Mouse (Mus musculus) spleen, postnatal 4 days (tissue): ENCODE measurements at regions not wholly inside any gene's neighbourhood (a gene's known extent, or its start where the extent isn't known, plus 50 kb on each side); places are given as distances from the start of the nearest gene placed in this dataset.

ENCODE experiments used
- DNase-seq, 2 experiments: peaks; one replicate each; pipeline ENCODE4 v3.0.0; 2022; ENCODE audit warnings: low spot score in 2 of 2

DNA sequence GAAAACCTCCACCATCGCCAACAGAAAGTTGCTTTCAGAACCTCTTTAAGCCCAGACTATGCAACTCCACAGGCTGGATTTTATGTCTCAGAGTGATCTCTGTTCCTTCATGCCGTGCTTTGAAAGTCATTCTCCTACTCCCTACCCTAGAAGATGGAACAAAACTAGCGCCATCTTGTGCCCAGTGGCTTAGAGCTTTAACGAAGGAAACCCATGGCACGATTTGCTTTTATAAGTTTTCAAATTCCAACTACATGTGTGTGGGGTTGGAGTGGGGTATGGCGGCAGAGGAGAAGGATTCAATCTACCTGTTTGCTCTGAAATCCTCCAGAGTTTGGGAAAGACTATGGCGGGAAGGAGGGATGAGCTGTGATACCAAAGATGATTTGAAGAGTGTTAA is 118.7 kb upstream of the Tmem45b start:
- DNase-seq: no peak

DNA sequence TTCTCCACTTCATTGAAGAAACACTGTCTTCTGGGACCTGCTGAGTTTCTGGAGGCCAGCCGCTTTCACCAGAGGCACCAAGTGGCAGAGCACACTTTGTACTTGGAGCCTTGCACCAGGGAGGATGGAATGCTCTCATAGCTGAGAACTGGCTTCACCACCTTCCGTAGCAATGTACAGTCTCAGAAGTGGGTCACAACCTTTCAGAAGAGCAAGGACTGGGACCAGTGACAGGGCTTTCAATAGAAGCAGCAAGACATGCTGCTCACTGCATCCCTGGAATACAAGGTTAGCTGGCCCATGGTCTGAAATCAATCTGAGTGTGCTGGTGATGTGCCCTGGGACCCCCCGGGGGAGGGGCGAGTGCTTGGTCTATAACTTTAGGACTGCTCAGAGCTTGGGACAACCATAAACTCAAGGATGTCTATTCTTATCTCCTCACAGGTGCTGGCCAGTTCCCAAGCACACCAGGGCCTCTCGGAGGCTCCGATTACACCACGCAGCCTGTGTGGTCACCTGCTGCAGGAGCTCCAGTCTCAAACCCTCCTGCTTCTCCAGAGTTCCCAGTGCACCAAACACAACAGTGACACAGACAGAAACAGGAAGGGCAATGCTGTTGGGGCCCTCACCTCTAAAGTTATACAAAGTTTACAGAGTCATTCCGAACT is 114.4 kb upstream of the Tmem45b start:
- no peak for DNase-seq

DNA sequence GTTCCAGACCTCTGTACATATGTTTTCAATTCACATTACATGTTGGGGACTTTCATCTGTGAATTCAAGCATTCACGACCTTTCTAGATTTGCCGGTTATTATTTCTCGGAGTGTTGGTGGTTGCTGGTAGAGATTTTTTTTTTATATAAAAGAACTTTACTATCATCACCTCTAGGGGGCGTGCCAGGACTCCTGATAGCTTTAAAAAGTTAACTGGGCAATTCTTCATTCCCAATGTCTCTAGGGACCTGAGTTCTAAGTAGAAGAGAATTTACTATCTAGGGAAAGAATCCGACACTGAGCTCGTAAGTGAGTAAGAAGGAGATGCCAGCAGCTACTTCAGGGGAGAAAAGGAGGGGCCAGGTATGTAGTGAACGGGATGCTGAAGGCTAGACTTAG is 112.8 kb upstream of the Tmem45b start:
- no peak for DNase-seq

DNA sequence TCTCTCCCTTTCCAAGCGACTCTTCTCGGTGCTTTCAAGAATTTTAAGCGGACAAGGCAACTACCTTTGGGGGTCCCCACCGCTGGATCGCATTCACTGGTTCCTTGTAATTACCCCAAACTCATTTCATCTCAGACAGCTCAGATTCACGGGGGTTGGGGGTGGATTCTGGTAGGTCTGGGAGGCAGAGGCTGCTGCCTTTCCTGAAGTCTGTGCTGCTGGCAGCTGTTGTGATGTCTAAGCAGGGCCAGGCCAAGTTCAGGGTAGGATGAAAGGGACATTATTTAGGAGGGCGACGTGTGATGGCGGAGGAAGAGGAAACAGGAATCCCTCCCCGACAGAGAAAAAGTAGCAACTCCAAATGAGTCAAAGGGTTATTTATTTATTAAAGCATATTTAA is 102.8 kb upstream of the Tmem45b start:
- DNase-seq: no peak

DNA sequence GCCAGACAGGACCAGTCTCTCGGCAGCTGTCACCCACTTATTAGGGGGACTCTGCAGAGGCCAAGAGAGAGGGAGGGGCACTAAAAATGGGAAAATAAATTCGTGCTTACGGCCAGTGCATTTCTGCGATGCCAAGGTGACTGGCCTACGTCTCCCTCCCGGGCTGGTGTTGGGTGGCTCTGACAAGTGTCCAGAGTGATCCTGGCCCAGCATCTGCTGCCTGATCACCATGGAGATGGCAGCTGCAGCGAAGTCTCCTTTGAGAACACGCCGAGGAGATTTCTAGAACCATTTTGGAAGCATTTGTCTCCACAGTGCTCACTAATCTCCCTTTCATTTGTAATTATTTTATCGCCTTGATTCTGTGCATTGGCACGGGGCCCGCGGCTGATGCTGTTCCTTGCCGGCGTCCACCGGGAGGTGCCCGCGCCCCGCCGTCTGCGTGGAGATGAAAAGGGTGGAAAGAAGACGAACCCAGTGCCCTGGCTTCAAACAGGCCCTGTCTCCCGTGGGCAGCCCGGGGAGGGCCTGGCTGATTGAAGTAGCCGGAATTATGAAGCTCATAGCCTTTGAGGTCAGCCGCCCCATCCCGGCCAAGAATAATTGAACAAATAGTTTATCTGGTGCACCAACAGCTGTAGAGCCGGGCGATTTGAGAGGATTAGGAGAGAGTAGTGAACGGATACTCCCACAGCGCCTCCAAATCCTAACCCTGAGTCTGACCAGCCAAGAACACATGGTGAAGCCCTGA is 102.2 kb upstream of the Tmem45b start:
- peak in 1 of 2 experiments; percentile 55 for DNase-seq

DNA sequence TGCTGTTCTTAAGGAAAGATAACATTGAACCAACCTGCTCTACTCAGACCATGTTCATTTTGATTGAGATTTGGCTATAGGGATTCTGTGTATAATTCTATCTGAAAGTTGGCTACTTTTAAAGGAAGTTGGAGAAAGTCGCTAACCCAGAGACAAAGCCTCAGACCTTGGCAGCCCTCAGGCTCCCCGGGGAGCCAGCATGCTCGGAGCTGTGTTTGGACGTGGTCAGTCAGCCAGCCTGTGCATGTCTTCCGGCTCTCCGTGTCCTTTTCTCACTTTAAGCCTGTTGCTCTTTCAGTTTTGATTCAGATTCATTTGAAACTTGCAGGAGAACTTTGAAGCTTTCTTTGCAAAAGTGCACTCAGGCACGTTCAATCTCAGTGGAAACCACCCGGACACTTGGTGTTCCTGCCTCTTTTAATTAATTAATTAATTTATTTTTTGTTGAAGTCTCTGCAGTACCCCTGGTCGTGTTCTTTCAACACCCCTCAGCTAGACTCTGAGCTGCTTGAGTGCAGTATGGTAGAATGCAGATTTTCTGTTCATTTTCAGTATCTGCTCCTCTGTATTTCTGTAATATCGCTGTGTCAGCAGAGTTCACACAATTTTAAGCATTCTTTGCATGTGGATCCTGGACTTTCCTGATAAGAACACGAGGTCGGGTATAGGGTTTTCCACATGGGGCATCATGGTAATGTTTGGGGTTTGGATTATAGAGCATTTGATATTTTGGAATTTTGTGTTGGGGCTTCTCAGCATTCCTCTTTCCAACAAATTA is 100.9 kb upstream of the Tmem45b start:
- peak in 1 of 2 experiments; percentile 29 for DNase-seq

DNA sequence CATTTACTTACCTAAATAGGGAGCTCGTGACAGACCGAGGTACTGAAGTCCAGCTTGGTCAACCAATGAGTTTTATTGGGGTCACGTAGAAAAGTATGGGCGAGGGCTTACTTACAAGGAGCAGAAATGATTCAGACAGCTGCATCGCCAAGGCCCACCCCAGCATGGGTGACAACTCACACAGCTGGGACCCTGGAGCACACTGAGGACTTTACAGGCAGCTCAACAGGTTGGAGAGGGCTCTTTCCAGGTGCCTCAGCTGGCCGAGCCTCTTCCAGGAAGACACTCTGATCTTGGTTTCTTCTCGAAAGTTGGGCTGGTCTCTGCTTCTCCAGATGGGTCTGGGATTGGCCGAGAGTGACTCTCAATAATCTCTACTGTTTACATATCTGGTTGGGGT is 99.3 kb upstream of the Tmem45b start:
- peak in 1 of 2 experiments; percentile 34 for DNase-seq

DNA sequence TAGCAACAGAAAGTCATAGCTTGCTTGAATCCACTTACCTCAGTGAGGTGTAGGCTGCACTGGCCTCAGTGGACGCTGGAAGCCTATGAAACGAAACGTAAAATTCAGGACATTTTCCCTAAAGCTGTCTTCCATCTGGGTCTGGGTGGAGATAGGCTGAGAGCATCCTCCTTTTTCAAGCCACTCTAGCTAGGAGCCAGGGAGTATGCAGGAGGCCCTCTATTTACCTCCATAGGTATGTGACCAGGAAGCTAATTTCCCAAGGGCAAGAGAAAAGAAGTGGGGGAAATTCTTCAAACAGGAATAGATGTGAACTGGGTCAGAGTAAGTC is 95.9 kb upstream of the Tmem45b start:
- DNase-seq: no peak

DNA sequence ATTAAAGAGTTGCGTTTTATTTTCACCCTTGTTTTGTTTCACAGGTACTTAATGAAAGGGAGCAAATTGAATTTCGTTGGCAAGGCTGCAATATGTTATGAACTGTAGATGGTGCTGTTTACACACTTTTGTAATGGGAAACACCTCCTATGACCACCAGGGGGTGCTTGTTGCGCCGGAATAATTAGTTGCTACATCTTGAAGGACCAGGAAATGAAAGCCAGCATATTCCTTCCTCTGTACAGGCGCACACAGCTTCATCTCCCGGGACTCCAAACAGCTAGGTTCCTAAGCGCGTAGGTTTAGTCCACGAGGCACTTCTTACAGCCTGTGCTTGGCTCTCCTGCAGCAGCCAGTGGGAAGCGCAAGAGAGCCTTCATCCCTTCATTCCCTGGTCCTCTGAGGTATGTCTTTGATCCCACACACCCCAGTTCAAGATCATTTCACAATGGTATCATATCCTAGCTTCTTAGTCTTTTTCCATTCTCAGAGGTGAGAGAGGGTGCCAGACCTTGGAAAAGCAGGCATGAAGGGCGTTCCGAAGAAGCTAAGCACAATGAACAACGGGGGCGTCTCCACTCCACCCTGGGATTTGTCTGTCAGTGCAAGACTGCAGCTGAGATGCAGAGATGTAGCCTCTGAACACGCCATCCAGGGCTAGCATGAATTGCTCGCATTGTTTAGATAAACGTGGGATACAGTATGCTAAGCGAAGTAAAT is 95.4 kb upstream of the Tmem45b start:
- peak; percentile 41 to 71 for DNase-seq

DNA sequence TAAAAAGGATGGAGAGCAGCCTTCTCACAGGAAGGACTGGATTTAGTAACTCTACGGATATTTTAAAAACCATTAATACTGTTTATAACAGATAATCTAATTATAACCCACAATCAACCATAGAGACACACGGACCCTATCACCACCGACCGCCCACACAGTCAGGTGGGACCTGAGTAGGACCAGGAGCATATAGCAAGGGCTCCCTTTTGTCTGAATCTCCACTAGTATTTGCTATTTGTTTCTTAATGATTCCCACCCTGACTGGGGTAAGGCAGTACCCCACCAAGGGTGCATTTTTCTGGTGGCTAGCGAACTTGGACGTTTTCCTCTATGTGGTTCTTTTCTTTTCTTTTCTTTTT is 79.4 kb upstream of the Tmem45b start:
- DNase-seq: no peak

DNA sequence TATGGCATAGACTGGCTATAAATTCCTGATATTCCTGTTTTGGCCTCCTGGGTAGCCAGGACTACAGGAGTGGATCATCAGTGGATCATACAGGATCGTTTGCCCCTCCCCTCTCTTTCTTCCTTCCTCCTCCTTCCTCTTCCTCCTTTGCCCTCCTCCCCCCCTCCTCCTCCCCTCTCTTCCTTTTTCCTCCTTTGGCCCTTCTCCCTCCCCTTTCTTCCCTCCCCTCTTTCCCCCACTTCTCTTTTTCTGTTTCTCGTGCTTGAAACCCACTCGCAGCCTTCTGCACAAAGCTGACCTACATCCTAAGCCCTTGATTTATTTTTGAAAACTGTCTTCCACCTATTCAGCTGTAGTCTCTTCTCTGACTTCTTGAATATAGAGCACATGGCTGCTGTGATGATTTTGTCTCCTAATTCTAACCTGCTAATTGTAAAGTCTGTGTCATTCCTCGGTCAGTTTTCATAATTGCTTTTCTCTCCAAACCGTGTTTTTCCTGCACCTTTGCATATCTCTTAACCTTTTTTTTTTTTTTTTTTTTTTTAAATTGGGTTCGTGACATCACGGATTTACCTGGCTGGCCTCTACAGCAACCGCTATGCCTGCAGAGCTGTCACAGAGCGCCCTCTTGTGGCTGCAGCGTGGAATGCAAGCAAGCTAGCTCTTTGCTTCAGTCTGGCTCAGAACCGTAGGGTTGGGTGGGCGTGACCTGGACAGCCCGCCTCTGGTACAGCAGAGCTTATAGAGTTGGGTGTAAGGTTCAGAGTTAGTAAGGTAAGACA is 78.8 kb upstream of the Tmem45b start:
- DNase-seq: peak; percentile 70 to 89

DNA sequence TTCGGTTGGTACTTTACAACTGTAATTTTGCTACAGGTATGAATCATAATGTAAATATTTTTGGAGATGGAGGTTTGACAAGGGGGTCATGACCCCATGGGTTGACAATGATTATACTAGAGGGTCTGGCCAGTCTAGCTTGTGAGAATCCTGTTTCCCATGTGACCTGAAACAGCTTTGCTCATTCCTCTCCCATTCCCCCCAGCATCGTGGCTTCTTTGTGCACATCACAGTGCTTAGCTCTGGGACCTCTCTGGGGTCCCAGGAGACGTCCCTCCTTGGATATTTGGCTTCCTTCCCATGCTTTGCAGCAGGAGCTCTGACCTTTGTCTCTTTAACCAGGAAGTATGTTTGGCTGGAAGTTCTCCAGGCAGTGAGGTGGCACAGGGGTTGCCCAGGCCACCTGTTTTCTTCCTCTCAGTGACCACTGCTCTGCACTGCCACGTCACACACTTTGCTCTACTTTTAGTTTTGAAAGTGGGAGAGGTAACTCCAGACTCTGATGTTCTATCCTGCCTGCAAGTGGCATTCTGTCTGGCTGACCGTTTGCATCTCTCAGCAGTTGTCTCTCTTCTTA is 77.4 kb upstream of the Tmem45b start:
- DNase-seq: no peak

DNA sequence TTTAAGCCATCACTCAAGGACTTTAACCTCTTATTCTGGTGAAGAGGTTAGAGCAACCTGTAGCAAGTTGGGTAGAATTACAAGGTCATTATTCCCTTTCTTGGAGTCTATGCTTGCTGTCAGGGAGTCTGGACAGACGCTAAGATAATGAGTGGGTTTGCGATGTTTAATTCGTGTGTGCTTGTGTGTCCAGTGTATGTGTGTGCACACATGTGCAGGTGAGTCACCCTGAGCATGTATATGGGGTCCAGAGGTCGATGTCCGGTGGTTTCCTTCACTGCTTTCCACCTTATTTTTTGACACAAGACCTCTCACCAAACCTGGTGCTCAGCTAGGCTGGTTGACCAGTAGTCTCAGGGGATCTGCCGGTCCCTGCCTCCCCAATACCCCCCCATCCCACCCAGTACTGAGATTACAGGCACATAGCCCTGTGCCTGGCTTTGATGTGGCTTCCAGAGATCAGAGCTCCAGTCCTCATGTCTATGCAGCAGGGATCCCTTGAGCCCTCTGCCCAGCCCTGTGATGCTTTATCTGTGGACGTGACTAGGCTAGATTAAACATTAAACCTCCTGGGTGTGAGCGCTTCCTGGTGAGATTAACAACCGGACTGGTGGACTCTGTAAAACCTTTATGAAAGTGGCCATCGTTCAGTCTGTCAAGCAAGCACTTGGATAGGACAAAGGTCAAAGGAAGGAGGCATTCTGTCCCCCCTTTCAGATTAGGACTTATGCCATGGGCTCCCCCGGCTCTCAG is 74.4 kb upstream of the Tmem45b start:
- DNase-seq: no peak

DNA sequence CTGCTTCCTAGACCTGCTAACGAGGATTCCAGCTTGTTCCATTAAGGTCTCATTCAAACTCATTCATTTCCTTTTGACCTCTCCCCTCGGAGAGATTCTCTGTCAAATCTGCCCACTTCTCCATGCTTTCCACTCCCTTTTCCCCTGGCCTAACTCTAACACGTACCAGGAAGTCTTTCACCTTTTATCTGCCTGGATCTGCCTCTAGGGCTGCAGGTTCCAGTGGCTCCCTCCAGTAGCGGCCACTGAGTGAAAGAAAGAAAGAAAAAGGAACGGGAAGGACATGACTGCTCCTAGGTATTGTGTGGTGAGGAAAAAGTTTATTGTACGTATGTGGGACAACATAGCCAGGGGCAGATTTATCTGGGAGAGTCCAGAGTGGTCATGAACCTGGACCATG is 64.8 kb upstream of the Tmem45b start:
- DNase-seq: no peak

DNA sequence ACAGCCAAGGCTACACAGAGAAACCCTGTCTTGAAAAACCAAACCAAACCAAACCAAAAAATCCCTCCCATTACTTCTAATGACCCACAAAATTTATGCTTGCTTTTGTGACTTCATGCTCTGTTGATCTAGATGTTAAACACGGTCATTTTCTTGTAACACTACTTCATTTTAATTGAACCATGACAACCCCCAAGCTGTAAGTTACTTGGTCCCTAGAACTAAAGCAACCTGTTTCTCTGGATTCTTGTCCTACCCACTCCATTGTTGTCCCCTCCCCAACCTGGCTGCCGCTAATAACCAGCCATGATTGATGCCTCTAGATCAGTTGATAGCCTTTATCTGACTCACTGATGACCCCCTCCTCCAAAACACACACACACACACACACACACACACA is 63.0 kb upstream of the Tmem45b start:
- no peak for DNase-seq
